Mouse (Mus musculus): Measurements from ENCODE around the gene Klf12. TPM values are rescaled to one million over a fixed set of nuclear protein-coding genes. Genes with fewer than 3 reads are reported as not detected.
"Not testable (repeated sequence)": the region's sequence is repeated elsewhere in the genome, so short reads cannot be mapped to it uniquely, and the experiment has no call there.

The Klf12 gene
- total RNA-seq, 2 experiments from 2014 or later = 31.3 to 34.4 TPM

DNA sequence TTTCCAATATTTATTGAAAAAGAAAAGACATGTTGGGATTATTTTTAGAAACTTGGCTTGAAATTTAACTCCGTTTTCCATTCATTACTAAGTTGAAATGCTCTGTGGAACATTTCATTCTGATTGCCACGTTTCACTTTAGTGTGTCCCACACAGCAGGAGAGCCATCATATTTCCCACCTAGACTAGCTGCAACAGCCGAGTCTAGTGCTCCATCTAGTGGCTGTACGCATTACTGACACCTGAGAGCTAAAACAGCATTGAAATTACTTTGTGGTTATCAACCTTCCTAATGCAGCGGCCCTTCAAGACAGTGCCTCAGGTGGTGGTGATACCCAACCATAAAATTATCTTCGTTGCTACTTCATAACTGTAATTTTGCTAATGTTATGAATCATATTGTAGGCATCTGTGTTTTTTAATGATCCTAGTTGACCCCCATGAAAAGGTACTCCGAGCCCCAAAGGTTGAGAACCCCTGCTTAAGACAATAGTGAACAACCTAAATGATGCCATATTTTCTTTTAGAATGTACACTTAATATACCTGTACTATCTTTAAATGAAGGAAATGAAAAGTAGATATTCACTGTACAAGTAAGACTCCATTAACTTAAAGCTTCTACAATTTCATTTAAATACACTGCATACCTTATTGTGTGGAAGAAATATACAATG is 389.6 kb downstream of the Klf12 start:
- DNase-seq (ENCODE audit: low spot score in 2 of 2) = peak; percentile 8 to 15

DNA sequence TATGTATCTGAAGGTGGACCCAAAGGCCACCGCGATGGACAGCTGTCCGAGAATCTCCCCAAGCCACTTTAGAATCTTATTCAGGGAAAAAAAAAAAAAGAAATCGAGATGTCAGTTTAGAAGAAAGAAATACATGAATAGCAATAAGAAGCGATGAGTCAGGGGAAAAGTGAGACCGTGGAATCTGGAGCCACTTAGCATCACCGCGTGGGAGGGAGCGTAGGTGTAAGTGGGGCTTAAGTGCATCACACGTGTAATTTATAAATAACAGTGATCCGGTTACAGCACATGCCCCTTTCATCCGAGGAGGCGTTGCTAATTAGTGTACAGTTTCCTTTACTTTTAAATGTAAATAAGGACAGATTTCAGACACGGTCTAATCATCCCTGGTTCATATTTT is 390.4 kb downstream of the Klf12 start:
- no peak for DNase-seq (ENCODE audit: low spot score in 2 of 2)

DNA sequence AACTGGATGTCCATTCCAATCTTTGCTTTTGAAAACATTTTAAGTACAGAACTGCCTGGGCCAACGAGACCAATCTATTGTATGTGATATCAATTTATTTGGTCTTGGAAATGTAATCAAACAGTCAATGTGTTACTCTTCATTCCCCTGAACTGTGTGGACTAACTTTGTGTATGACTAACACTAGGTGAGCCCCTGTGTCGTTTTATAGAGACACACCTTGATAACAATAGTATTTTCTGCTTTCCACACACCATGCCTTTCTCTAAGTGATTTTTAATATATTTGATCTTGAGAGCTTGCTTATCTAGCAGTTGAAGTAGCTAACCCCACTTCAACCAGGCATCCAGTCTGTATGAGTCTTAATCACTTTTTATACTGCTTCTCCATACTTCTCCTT is 398.0 kb downstream of the Klf12 start:
- DNase-seq (ENCODE audit: low spot score in 2 of 2) = no peak

DNA sequence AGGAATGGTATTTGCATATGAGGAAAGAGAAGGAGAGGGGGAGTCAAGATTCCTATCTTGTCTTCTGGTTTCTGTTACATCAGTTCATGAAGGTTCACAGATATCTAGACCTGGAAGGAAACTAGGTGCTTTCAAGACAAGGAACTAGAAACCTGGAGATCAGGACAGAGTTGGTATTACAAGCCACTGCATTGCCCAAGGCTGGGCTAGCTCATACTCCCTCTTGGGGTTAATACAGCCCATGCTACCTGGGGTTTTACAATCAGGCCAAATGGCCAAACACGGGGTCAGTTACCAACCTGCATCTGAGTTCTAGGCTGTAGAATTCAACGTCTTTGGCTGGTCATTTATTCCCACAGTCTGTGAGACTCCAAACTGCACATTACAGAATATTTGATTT is 398.9 kb downstream of the Klf12 start:
- no peak for DNase-seq (ENCODE audit: low spot score in 2 of 2)

DNA sequence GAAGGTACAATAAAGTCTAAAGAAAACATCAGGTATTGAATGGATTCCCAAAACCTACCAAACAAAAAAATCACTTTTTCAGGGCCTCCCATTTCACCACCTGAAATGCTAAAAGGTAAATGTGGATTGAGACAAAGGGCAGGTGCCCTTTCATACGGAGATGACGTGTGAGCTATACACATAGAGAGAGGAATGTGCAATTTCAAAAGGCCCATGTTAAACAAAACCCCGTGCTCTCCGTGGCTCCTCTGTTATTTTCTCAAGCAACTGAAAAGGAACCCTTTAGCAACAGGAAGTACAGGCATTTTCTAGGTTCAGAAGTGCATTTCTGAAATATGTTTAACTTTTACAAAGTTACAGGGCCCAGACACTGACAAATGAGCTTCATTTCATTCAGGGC is 399.4 kb downstream of the Klf12 start:
- no peak for DNase-seq (ENCODE audit: low spot score in 2 of 2)

DNA sequence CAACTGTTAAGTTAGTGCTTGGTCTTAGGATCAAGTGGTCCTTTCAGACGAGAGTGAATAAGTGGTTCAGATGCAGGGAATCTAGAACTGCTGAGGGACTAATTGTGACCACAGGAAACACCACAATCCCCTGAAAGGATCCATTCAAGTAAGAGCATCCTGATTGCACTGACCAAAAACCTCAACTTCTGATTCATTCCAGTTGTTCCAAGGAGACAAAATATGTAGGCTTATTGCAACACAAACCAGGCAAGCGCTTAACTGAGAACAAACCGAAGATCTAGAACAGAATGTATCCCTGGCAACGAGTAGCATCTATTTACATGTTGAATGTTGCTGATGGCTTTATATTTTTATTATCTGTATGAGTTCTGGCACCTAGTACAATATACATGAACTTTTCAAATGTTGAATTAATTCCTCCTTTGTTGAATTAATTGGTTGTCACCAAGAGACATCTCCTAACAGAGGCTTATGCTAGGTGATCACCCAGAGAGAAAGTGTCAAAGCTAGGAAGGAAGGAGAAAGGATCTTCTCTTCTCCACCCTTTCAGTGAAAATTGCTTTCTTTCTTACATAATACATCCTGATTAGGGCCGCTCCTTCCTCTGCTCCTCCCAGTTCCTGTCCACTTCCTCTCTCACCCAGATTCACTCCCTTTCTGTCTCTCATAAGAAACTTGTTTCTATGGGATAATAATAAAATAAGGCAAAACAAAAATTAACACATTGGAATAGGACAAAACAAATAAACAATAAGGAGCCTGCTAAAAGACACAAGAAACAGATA is 407.5 kb downstream of the Klf12 start:
- DNase-seq (ENCODE audit: low spot score in 2 of 2) = no peak

DNA sequence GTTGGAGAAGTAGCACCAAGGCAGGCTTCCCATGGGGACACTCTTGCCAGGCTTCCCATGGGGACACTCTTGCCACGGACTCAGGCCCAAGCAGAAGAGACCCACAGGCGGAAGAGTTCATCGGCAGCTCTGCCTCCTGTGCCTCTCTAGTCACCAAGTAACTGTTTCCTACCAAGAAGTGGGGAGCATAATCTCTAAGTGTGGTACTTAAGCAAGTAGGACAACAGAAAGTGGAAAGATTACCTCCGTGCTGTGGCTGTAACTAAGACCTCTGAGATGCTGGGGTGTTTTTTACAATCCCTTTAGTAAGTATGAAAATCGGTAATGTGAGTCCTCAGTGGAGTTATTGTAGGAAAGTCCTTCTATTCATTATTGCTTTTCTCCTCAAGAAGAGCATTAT is 410.8 kb downstream of the Klf12 start:
- DNase-seq (ENCODE audit: low spot score in 2 of 2) = no peak

DNA sequence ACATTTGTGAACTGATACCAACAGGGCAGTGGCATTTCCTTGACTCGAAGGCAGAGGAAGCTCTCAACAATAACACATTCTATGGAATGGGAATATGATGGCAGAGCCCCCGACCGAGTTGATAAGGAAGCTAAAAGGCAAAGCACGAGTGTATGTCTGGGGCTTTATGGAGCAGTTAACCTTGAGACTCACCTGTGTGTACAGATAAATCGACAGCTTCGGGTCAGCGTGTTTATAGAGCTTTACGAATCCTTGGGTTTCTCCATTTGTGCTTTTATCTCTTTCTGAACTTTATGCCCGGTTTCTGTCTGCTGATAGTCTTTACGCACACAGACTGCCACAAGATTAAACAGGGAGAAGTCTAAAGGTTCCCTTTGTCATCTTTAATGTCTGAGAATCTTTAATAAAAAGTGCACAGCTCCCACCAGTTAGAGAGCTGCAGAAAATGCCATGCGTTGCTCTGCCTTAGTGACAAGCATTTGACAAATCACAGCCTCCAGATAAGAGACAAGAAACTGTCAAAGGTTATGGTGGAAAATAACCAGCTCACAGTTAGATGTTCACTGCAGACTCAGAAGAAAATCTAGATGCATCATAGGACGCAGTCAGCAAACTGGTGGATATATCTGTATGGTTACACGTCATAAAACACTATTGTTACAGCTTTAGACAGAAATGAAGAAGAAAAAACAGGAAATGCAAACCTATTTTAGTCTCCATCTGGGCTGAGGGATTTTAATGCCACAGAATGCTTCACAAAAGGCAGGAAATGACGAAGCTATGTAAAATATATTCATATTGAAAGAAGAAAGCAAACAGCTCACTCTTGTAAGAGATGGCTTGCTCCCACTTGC is 428.1 kb downstream of the Klf12 start:
- DNase-seq (ENCODE audit: low spot score in 2 of 2) = no peak

DNA sequence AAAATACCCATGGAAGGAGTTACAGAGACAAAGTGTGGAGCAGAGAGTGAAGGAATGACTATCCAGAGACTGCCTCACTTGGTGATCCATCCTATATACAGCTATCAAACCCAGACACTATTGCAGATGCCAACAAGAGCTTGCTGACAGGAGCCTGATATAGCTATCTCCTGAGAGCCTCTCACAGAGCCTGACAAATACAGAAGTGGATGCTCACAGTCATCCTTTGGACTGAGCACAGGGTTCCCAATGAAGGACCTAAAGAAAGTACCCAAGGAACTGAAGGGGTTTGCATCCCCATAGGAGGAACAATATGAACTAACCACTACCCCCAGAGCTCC is 430.0 kb downstream of the Klf12 start:
- not testable (repeated sequence) for DNase-seq (ENCODE audit: low spot score in 2 of 2)

DNA sequence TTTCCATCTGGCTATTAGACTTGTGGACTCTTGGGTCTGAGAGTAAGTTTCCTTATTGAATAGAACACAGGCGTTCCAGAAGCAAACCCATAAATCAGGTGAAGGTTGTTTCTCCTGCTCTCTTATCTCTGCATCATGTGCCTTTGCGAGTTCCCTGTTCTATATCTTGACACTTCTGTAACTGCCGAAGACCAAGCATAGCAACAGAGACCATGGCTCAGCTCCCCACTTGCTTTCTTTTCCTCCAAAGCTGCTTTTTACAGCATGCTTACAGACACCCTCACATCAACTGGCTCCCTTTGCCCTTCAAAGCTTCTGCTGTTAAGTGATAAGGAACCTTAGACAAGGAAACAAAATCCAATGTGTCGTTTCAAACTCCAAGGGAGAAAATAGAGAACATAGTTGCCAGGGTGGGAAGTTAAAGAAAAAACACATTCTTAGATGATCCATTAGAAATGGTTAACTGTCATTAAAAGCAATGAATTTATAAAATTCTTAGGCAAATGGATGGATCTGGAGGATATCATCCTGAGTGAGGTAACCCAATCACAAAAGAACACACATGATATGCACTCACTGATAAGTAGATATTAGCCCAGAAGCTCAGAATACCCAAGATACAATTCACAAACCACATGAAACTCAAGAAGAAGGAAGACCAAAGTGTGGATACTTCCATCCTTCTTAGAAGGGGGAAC is 430.6 kb downstream of the Klf12 start:
- DNase-seq (ENCODE audit: low spot score in 2 of 2) = not testable (repeated sequence)

DNA sequence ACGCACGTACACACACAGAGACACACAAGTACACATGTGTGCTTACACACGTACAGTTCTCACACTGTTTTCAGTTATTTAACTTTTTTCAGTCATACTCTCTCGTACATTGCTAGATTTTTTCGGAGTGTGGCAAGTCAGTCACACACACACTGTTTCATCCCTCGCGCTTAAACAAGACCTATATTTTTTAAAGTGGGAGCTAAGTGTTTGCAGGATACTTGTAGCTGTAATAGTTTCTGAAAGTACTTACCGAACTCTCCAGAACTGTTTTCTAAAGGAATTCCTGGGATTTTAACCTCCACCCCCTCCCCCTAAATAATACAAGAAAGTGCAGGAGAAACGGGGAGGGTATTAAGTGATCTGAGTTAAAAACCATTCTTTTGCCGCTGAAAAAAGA is 434.1 kb downstream of the Klf12 start:
- no peak for DNase-seq (ENCODE audit: low spot score in 2 of 2)

DNA sequence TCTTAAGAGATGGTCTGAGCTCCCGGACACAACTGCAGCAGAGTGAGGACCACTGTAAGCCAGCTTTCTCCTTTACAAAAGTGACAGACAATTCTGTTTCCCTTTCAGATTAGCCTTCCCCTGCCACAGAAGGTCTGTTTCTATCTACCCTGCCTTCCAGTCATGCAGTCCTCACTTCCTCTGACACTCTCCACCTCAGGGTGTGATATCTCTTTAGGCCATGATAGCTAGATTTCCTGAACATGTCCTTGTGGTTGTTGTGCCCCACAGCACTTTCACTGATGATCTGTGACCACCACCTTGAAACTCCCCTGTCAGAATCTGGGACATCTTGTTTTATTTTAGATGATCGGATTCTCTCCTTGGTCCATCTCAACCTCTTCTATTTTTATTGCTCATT is 437.0 kb downstream of the Klf12 start:
- DNase-seq (ENCODE audit: low spot score in 2 of 2) = no peak

DNA sequence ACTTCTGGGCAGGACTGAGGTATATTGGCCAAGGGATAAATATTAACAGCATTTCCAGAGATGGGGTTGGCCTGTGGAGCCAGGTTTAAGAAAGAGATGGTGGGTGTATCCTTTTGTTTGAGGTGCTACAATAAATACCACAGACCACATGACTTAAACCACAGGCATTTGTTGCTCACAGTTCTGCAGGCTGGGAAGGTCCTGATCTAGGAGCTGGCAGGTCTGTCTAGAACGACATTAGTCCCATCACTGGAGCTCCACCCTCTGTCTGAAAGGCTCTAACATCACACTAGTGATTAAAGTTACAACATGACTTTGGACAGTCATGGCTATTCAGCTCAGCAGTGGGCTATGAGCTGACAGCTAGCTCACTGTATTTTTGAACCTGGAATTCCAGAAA is 457.8 kb downstream of the Klf12 start:
- DNase-seq (ENCODE audit: low spot score in 2 of 2) = no peak
